Comparison of ENCODE assay signal across 28 mouse cellular contexts in genomic region chr9:118564696-118565095, GRCm38 (mm10).
"Had no signal": no experiment of that assay in that cellular context is flagged by ENCODE, and none has a peak within 500 bp of the region (broad histone marks: within the 10 kb centered on the region; RNA-seq: fewer than 3 reads in every experiment).

No protein-coding gene starts in this region.

- DNase-seq: cerebellum, adult 2 months; cerebellum, adult 8-10 months; cerebellum, adult 9-10 months; cerebellum, adult 9-11 months; cerebellum, postnatal 10 days; cerebellum, postnatal 14 days; cerebellum, postnatal 25 days; cerebellum, postnatal 36 days; embryo, embryonic 11 days; forebrain, postnatal 0 days; gastrocnemius, adult 2 months; gastrocnemius, postnatal 10 days; gastrocnemius, postnatal 14 days; gastrocnemius, postnatal 25 days; gastrocnemius, postnatal 36 days; heart, adult 18-20 months; heart, adult 2 months had no signal

- H3K9ac ChIP-seq: embryonic facial prominence, embryonic 12.5 days; embryonic facial prominence, embryonic 13.5 days; embryonic facial prominence, embryonic 15.5 days; forebrain, embryonic 12.5 days; forebrain, embryonic 13.5 days; forebrain, embryonic 15.5 days; forebrain, postnatal 0 days had no signal

- H3K27ac ChIP-seq: embryonic facial prominence, embryonic 10.5 days; forebrain, embryonic 10.5 days; forebrain, embryonic 12.5 days; forebrain, embryonic 13.5 days; forebrain, embryonic 15.5 days; gastrocnemius, adult 2 months; heart, adult 2 months had no signal

- H3K4me3 ChIP-seq: embryonic facial prominence, embryonic 10.5 days; embryonic facial prominence, embryonic 12.5 days; embryonic facial prominence, embryonic 13.5 days; embryonic facial prominence, embryonic 15.5 days; erythroblast, embryonic 14.5 days; forebrain, embryonic 10.5 days; forebrain, embryonic 12.5 days; forebrain, embryonic 13.5 days; forebrain, embryonic 15.5 days; gastrocnemius, adult 2 months; heart, adult 2 months had no signal

- H3K9me3 ChIP-seq: embryonic facial prominence, embryonic 10.5 days; embryonic facial prominence, embryonic 12.5 days; embryonic facial prominence, embryonic 13.5 days; embryonic facial prominence, embryonic 15.5 days; forebrain, embryonic 10.5 days; forebrain, embryonic 12.5 days; forebrain, embryonic 13.5 days; forebrain, embryonic 15.5 days had no signal

- H3K4me1 ChIP-seq: embryonic facial prominence, embryonic 15.5 days; forebrain, embryonic 10.5 days; forebrain, embryonic 12.5 days; forebrain, embryonic 13.5 days; forebrain, embryonic 15.5 days had no signal

- ATAC-seq: forebrain, embryonic 13.5 days; forebrain, embryonic 14.5 days; forebrain, embryonic 15.5 days; forebrain, embryonic 16.5 days; forebrain, postnatal 0 days had no signal

- H3K27me3 ChIP-seq: embryonic facial prominence, embryonic 12.5 days; embryonic facial prominence, embryonic 13.5 days; embryonic facial prominence, embryonic 15.5 days; forebrain, embryonic 12.5 days; forebrain, embryonic 13.5 days; forebrain, embryonic 15.5 days had no signal

- H3K4me2 ChIP-seq: embryonic facial prominence, embryonic 12.5 days; embryonic facial prominence, embryonic 13.5 days; embryonic facial prominence, embryonic 15.5 days; forebrain, embryonic 12.5 days; forebrain, embryonic 13.5 days; forebrain, embryonic 15.5 days had no signal
